Mouse (Mus musculus) adrenal gland, postnatal 25 days (tissue): Measurements from ENCODE around the gene Slc7a15. TPM values are rescaled to one million over a fixed set of nuclear protein-coding genes. Genes with fewer than 3 reads are reported as not detected.
"Not testable (repeated sequence)": the region's sequence is repeated elsewhere in the genome, so short reads cannot be mapped to it uniquely, and the experiment has no call there.

Experiments
- DNase-seq: peaks from one replicate; pipeline ENCODE4 v3.0.0; 2021; ENCODE audit warnings: mixed read lengths
- total RNA-seq: library from RNA; stranded (reverse); gene quantifications from 2 replicates; pipeline ENCODE4 v1.2.3, GENCODE M21; 2021

The Slc7a15 gene
- total RNA-seq, 1 experiment from 2014 or later, result not detected

GRCm38 (mm10) chr12:8559876-8560275, 39.0 kb downstream of the Slc7a15 start:
- not testable (repeated sequence) for DNase-seq

- no peak for DNase-seq
Observed at GRCm38 (mm10) chr12:8556189-8556588, 42.7 kb downstream of the Slc7a15 start.

- no peak for DNase-seq
Observed at GRCm38 (mm10) chr12:8555419-8555818, 43.4 kb downstream of the Slc7a15 start.

- peak; percentile 54 for DNase-seq
Observed at GRCm38 (mm10) chr12:8547357-8547756, 51.5 kb downstream of the Slc7a15 start.

- DNase-seq, result no peak
Observed at GRCm38 (mm10) chr12:8546801-8547200, 52.1 kb downstream of the Slc7a15 start.

- no peak for DNase-seq
Observed at GRCm38 (mm10) chr12:8545066-8545610, 53.7 kb downstream of the Slc7a15 start.

- DNase-seq, result no peak
Observed at GRCm38 (mm10) chr12:8542371-8542770, 56.5 kb downstream of the Slc7a15 start.

GRCm38 (mm10) chr12:8539471-8539870, 59.4 kb downstream of the Slc7a15 start:
- no peak for DNase-seq

- no peak for DNase-seq
Observed at GRCm38 (mm10) chr12:8537291-8537690, 61.6 kb downstream of the Slc7a15 start.

GRCm38 (mm10) chr12:8536221-8536965, 62.5 kb downstream of the Slc7a15 start:
- DNase-seq, result no peak

- no peak for DNase-seq
Observed at GRCm38 (mm10) chr12:8535596-8535995, 63.3 kb downstream of the Slc7a15 start.

- no peak for DNase-seq
Observed at GRCm38 (mm10) chr12:8534915-8535314, 64.0 kb downstream of the Slc7a15 start.

- no peak for DNase-seq
Observed at GRCm38 (mm10) chr12:8527770-8528169, 71.1 kb downstream of the Slc7a15 start.

- no peak for DNase-seq
Observed at GRCm38 (mm10) chr12:8527175-8527574, 71.7 kb downstream of the Slc7a15 start.

GRCm38 (mm10) chr12:8524062-8524461, 74.8 kb downstream of the Slc7a15 start:
- DNase-seq, result no peak

- DNase-seq, result no peak
Observed at GRCm38 (mm10) chr12:8522711-8523110, 76.2 kb downstream of the Slc7a15 start.

GRCm38 (mm10) chr12:8521375-8522047, 77.4 kb downstream of the Slc7a15 start:
- DNase-seq, result peak; percentile 33

GRCm38 (mm10) chr12:8519431-8520160, 79.3 kb downstream of the Slc7a15 start:
- DNase-seq, result no peak

GRCm38 (mm10) chr12:8511037-8511882, 87.6 kb downstream of the Slc7a15 start:
- no peak for DNase-seq

GRCm38 (mm10) chr12:8510317-8510988, 88.4 kb downstream of the Slc7a15 start:
- DNase-seq, result no peak

GRCm38 (mm10) chr12:8509693-8510092, 89.2 kb downstream of the Slc7a15 start:
- DNase-seq, result no peak
